In the genomic region with DNA sequence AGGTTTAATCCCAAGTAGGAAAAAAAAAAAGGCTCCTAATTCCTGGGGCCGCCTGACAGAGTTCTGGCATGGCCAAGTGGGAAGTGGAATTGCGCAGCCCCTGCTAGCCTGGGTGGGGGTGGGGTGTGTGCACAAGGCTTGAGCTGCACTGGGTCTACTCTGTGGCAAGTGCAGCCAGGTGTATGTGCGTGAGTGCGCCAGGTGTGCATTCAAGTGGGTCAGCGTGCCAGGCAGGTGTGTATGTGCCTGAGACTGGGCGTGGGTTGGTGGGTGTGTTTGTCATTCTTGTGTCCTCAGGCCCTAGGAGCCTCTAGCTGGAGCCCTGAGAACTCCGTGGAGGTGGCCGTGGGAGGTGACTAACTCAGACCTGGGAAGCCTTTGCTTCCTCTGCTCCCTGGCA, we compare ENCODE assay signal across 41 mouse cellular contexts. TPM values are rescaled to one million over a fixed set of nuclear protein-coding genes. Genes with fewer than 3 reads are reported as not detected.
DNase-seq lines count a peak whose midpoint lies in the region; TF ChIP-seq lines count a peak whose summit lies in the region.
"Had no signal": no experiment of that assay in that cellular context is flagged by ENCODE, and none has a peak within 500 bp of the region (broad histone marks: within the 10 kb centered on the region; RNA-seq: fewer than 3 reads in every experiment).

No protein-coding gene starts in this region.

- H3K36me3 ChIP-seq in thymus, adult 2 months (ENCODE audit: control insufficient read depth, insufficient read depth, low read length): no peaks in the 10 kb centered on the region
- H3K36me3 ChIP-seq: embryonic facial prominence, embryonic 10.5 days; embryonic facial prominence, embryonic 15.5 days; forebrain, embryonic 12.5 days; hindbrain, embryonic 13.5 days; neural tube, embryonic 15.5 days had no signal

- TF ChIP-seq POLR2A in thymus, adult 2 months (IDR thresholded peaks at IDR 0.05; ENCODE audit: control insufficient read depth, extremely low read depth, insufficient read depth, low read length, poor library complexity): no peak

- H3K4me3 ChIP-seq in gastrocnemius, adult 2 months: no peak overlapping the region
- no peak overlapping the region for H3K4me3 ChIP-seq in thymus, adult 2 months (ENCODE audit: control insufficient read depth, insufficient read depth, low read length)
- H3K4me3 ChIP-seq: embryonic facial prominence, embryonic 10.5 days; embryonic facial prominence, embryonic 15.5 days; forebrain, embryonic 12.5 days; hindbrain, embryonic 13.5 days; neural tube, embryonic 15.5 days had no signal

- H3K27ac ChIP-seq in gastrocnemius, adult 2 months: peak overlapping the region; percentile 48; the same call in 1 of the 2 replicates
- peak overlapping the region; percentile 72 for H3K27ac ChIP-seq in thymus, adult 2 months (ENCODE audit: control insufficient read depth, insufficient read depth, low read length)
- H3K27ac ChIP-seq: embryonic facial prominence, embryonic 10.5 days; embryonic facial prominence, embryonic 15.5 days; forebrain, embryonic 12.5 days; hindbrain, embryonic 13.5 days; liver, embryonic 14.5 days; neural tube, embryonic 15.5 days had no signal

- 81% methylated on average over 8 of the region's 8 CpGs for WGBS in thymus, adult 2 months

- DNase-seq in gastrocnemius, adult 2 months: no peak
- no peak for DNase-seq in gastrocnemius, postnatal 25 days
- DNase-seq in lung, postnatal 36 days: peak; percentile 33
- no peak for DNase-seq in lung, postnatal 10 days
- DNase-seq in thymus, adult 2 months: peak; percentile 39
- DNase-seq in thymus, postnatal 36 days: peak; percentile 27 to 68
- no peak for DNase-seq in layer of hippocampus, postnatal 10 days (ENCODE audit: low spot score in 2 of 2)
- DNase-seq in c-Kit-positive CD71-positive TER-119-positive erythroid progenitor cells, embryonic 14.5 days (ENCODE audit: low spot score): no peak
- DNase-seq: adrenal gland, adult 2 months; adrenal gland, postnatal 36 days; cerebellum, adult 2 months; cerebellum, postnatal 14 days; forebrain, postnatal 0 days; gastrocnemius, postnatal 10 days; heart, postnatal 4 days; kidney, adult 18-20 months; kidney, postnatal 4 days; liver; lung, embryonic 14.5 days; midbrain, embryonic 14.5 days; right cerebral cortex, postnatal 25 days; spleen, adult 18-20 months had no signal

- intact Hi-C loops in gastrocnemius, adult 2 months (cut with DNase I): no loop called here

- peaks cover 22% of the 10 kb centered on the region for H3K4me1 ChIP-seq in thymus, adult 2 months (replicated peaks; ENCODE audit: control insufficient read depth, insufficient read depth, low read length)
- H3K4me1 ChIP-seq: embryonic facial prominence, embryonic 10.5 days; embryonic facial prominence, embryonic 15.5 days; forebrain, embryonic 12.5 days; hindbrain, embryonic 13.5 days; neural tube, embryonic 15.5 days had no signal

- no peaks in the 10 kb centered on the region for H3K27me3 ChIP-seq in thymus, adult 2 months (ENCODE audit: control insufficient read depth, insufficient read depth, low read length)
- H3K27me3 ChIP-seq: embryonic facial prominence, embryonic 15.5 days; hindbrain, embryonic 13.5 days; neural tube, embryonic 15.5 days had no signal

- no peak for TF ChIP-seq CTCF in gastrocnemius, adult 2 months (IDR thresholded peaks at IDR 0.05)
- no peak for TF ChIP-seq CTCF in thymus, adult 2 months (IDR thresholded peaks at IDR 0.05; ENCODE audit: borderline replicate concordance, control insufficient read depth, extremely low read depth, insufficient read depth, low read length, poor library complexity)

RNA-seq across cellular contexts. Expression of a gene that starts 13.1 kb away (rescaled TPM):
- total RNA-seq in gastrocnemius, adult 2 months (2021): 10 to 100 TPM in 1 of 2 experiments, 1 to 10 TPM in 1; 7.1 to 14.0 TPM
- total RNA-seq in gastrocnemius, postnatal 25 days (2021): 10 to 100 TPM in 1 of 2 experiments, 1 to 10 TPM in 1; 8.4 to 13.0 TPM
- polyA plus RNA-seq in thymus, adult 2 months (2012; rRNA removed): 245 and 301 TPM in 2 replicates
- 10 to 100 TPM; 56.6 to 59.0 TPM for total RNA-seq in layer of hippocampus, postnatal 10 days (2021)

RNA-seq across cellular contexts. Expression of a gene that starts 17.0 kb away (rescaled TPM):
- total RNA-seq in gastrocnemius, adult 2 months (2021): not detected
- total RNA-seq in gastrocnemius, postnatal 25 days (2021): not detected
- 1.1 and 2.5 TPM in 2 replicates for polyA plus RNA-seq in thymus, adult 2 months (2012; rRNA removed)
- not detected for total RNA-seq in layer of hippocampus, postnatal 10 days (2021)
- total RNA-seq: CH12.LX; forebrain, postnatal 0 days; granulocyte monocyte progenitor cell, adult 5-6 weeks; heart, postnatal 4 days; left cerebral cortex, postnatal 10 days; megakaryocyte-erythroid progenitor cell, adult 5-6 weeks had no signal
- polyA plus RNA-seq: activated CD4-positive, CD25-positive, alpha-beta regulatory T cell, adult 4 months; brain, embryonic 14.5 days; C2C12; cerebellum, adult 2 months; cortical plate, adult 2 months; embryonic facial prominence, embryonic 10.5 days; embryonic facial prominence, embryonic 15.5 days; forebrain, embryonic 12.5 days; forebrain, postnatal 0 days; heart, embryonic 11.5 days; hindbrain, embryonic 13.5 days; kidney, embryonic 16.5 days; limb, embryonic 11.5 days; lung, embryonic 14.5 days; midbrain, embryonic 14.5 days; neural tube, embryonic 15.5 days; stomach, embryonic 16.5 days had no signal

RNA-seq across cellular contexts. Expression of a gene that starts 21.2 kb away (rescaled TPM):
- under 1 TPM; 0.36 to 0.53 TPM for total RNA-seq in gastrocnemius, adult 2 months (2021)
- total RNA-seq in gastrocnemius, postnatal 25 days (2021): under 1 TPM; 0.21 to 0.31 TPM
- 0.15 and 0.24 TPM in 2 replicates for polyA plus RNA-seq in thymus, adult 2 months (2012; rRNA removed)
- total RNA-seq in layer of hippocampus, postnatal 10 days (2021): under 1 TPM; 0.48 to 0.60 TPM
- total RNA-seq: granulocyte monocyte progenitor cell, adult 5-6 weeks; heart, postnatal 4 days had no signal
- polyA plus RNA-seq: activated CD4-positive, CD25-positive, alpha-beta regulatory T cell, adult 4 months; forebrain, embryonic 12.5 days; heart, embryonic 11.5 days; heart, embryonic 16.5 days; limb, embryonic 11.5 days; lung, embryonic 14.5 days had no signal

RNA-seq across cellular contexts. Expression of a gene that starts 41.8 kb away (rescaled TPM):
- 1 to 10 TPM; 5.9 to 6.6 TPM for total RNA-seq in gastrocnemius, adult 2 months (2021)
- total RNA-seq in gastrocnemius, postnatal 25 days (2021): 1 to 10 TPM; 4.9 to 6.0 TPM
- 31.4 and 31.7 TPM in 2 replicates for polyA plus RNA-seq in thymus, adult 2 months (2012; rRNA removed)
- 10 to 100 TPM; 14.6 to 16.0 TPM for total RNA-seq in layer of hippocampus, postnatal 10 days (2021)

RNA-seq across cellular contexts. Expression of a gene that starts 46.0 kb away (rescaled TPM):
- total RNA-seq in gastrocnemius, adult 2 months (2021): not detected
- not detected for total RNA-seq in gastrocnemius, postnatal 25 days (2021)
- 0.20 and 0.26 TPM in 2 replicates for polyA plus RNA-seq in thymus, adult 2 months (2012; rRNA removed)
- total RNA-seq in layer of hippocampus, postnatal 10 days (2021): not detected
- total RNA-seq: adrenal gland, adult 2 months; adrenal gland, postnatal 36 days; CH12.LX; forebrain, postnatal 0 days; gastrocnemius, postnatal 10 days; granulocyte monocyte progenitor cell, adult 5-6 weeks; heart, postnatal 4 days; left cerebral cortex, postnatal 10 days; megakaryocyte-erythroid progenitor cell, adult 5-6 weeks had no signal
- polyA plus RNA-seq: activated CD4-positive, CD25-positive, alpha-beta regulatory T cell, adult 4 months; adrenal gland, adult 2 months; cerebellum, adult 2 months; cortical plate, adult 2 months; embryonic facial prominence, embryonic 10.5 days; embryonic facial prominence, embryonic 15.5 days; forebrain, embryonic 12.5 days; forebrain, postnatal 0 days; heart, embryonic 11.5 days; heart, embryonic 16.5 days; hindbrain, embryonic 13.5 days; kidney, embryonic 16.5 days; limb, embryonic 11.5 days; liver, embryonic 14.5 days; lung, embryonic 14.5 days; midbrain, embryonic 14.5 days; neural tube, embryonic 15.5 days; stomach, embryonic 16.5 days had no signal

Comparison
In these comparisons a context has a peak if more than half of its experiments do, and no peak if none do; other contexts are left out.
1. DNase-seq: peak in lung, postnatal 36 days (single experiment), thymus, adult 2 months (single experiment) and thymus, postnatal 36 days (2 of 2); none in gastrocnemius, adult 2 months (single experiment), gastrocnemius, postnatal 25 days (single experiment), lung, postnatal 10 days (single experiment), layer of hippocampus, postnatal 10 days (0 of 2) and c-Kit-positive CD71-positive TER-119-positive erythroid progenitor cells, embryonic 14.5 days (single experiment).